Mouse (Mus musculus) gastrocnemius, postnatal 4 days (tissue): ENCODE results near the gene Tor3a. TPM values are rescaled to one million over a fixed set of nuclear protein-coding genes. Genes with fewer than 3 reads are reported as not detected.

Source experiments
- DNase-seq, 2 experiments: peaks; one replicate each; pipeline ENCODE4 v3.0.0; 2021 to 2022; ENCODE audit warnings: low spot score in 2 of 2, mixed read lengths in 2 of 2
- total RNA-seq, 2 experiments: library from RNA; stranded (reverse); gene quantifications; 2 replicates each; pipeline ENCODE4 v1.2.3; 2021

The Tor3a gene
- total RNA-seq, 2 experiments from 2014 or later, result 6.8 to 8.0 TPM

GRCm38 (mm10) chr1:156640577-156640976, 33.6 kb downstream of the Tor3a start:
- no peak for DNase-seq

DNA sequence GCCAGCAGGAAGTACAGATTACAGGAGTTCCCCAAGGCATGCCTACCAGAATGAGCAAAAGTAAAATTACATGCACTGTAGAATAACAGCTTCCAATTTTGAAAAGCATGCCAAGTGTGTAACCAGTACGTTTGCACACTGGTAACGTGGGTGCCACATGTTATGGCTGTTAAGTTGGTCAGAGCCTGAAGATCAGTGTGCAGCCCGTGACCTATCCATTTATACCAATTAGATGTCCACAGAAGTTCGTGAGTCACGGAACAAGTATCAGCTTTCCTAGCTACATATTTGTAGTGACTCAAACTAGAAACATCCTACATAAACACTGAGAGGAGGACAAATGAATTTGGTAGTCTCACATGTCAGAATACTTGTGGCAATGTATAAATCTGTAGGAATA, 34.7 kb downstream of the Tor3a start:
- no peak for DNase-seq

- no peak for DNase-seq
Observed at GRCm38 (mm10) chr1:156635148-156635547, 39.0 kb downstream of the Tor3a start.

- DNase-seq, result no peak
Observed at GRCm38 (mm10) chr1:156633095-156633494, 41.1 kb downstream of the Tor3a start.

DNA sequence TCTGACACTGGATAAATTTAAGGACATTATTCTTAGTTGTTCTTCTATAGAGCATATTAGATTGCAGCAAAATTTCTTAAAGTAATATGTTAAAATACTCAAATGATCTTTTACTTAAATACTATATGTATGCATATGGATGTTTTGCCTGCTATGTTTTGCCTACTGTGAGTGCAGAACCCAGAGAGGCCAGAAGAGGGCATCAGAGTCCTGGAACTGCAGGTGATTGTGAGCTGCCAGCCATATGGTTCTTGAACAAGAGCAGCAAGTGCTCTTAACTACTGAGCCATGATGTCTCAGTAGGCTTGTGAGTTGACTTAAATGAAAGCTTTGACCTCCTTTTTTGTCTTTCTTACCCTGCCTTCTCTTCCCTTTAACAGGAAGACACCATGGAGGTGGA, 43.2 kb downstream of the Tor3a start:
- no peak for DNase-seq

DNA sequence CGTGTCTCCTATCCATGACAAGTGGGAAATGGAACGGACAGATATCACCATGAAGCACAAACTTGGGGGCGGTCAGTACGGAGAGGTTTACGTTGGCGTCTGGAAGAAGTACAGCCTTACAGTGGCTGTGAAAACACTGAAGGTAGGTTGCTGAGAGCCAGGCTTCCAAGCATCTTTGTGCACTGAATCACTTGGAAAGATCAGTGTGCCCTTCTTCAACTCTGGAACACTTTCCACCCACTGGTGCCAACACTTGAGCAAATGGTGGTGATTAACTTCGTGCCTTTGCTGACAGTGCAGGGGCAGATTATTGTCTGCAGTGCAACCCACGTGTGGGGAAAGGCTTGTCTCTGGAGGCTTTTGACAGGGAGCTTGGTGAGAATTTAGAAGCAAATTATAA, 44.2 kb downstream of the Tor3a start:
- DNase-seq, result no peak

- DNase-seq, result no peak
Observed at GRCm38 (mm10) chr1:156626729-156627128, 47.4 kb downstream of the Tor3a start.

- no peak for DNase-seq
Observed at GRCm38 (mm10) chr1:156624231-156624630, 49.9 kb downstream of the Tor3a start.

DNA sequence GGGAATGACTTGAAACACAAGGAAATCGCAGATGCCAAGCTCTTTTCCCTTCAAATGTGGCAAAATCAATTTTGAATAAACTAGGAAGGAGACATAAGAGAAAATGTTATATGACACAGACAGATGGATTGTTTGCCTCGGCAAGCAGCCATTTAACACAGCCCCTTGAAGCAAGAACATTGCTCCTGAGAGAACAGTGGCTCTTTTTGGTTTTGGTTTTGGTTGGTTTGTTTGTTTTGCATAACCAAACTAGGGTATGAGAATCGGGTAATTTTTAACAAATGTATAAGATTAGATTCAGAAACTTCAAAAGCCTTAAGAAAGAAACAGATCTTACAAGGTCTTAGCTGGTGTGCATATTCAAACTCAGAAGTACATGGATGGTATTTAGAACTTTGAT, 53.2 kb downstream of the Tor3a start:
- no peak for DNase-seq

GRCm38 (mm10) chr1:156620292-156620909, 53.8 kb downstream of the Tor3a start:
- DNase-seq, result no peak

DNA sequence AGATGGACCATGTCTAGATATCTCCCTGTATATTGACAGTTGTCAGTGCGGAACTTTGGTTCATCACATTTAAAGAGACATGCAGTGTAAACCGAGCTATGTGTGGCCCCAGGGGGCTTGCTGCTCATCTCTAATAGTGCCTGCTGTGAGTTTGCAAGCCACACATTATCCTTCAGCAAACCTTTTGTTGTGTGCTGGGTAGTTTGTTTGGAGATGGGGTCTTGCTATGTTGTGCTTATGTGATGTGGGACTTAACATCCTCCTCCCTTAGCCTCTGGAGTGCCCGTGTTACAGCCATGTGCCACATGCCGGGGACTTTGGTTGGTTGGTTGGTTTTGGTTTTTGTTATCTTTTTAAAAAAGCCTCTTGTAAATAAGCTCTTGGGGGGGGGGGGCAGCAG, 56.3 kb downstream of the Tor3a start:
- no peak for DNase-seq

DNA sequence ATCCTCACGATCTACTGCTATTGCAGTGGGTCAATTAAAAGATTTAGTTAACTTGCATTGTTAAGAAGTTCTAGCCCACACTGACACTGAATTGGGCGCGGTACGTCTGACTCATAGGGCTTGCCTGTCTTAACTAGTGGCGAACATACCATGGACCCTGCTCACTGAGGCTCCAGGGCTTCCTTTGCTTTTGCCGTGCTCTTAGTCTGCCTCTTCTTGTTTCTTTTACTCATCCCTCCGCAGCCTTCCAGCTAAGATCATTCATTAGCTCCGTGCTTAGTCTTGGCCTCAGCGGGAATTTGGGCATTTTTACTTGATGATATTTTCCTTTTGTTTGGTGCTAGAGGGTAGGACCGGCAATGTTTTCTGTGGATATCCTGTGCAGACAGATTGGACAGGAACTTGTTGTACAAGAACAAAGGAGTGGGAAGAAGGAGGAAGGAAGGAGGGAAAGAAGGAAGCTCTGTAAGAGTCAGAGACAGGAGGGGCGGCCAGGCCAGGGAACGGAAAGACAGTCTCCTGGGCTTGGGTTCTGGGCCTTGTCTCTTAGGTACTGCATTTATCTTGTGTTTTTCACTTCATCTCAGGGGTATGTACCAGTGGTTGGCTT, 57.1 kb downstream of the Tor3a start:
- no peak for DNase-seq

DNA sequence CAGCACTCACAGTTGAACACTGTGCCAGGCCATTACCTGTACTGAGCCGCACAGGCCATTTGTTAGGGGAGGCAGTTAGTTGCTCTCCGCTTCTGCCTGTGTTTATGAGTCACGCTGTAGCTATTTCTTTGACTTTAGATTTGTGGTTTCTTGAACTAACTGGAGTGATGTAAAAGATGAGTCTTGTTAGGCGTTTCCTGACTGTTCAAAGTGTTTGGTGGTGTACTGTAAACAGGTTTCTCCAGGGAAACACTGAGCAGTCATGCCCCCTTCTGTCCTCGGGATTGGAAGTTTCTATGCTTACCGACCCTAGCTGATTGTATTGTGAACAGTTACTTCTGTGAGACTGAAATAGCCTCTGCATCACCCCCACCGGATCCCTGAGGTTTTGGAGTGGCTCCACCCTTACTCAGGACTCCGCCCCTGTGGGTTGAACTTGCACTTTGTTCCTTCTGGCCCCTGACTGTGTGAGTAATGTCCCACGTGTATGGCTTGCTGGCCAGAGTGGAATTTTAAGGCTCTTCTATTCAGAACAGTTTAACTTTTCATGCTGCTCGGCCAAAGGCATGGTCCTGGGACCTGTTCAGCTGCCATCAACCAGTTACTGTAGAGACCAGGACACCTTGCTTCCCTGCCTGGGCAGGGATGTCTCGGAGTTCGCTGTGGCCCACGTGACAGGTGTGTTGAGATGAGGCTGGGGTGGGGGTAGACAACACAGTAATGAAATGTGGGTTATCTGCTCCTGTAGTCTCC, 58.6 kb downstream of the Tor3a start:
- DNase-seq, result peak; percentile 25 to 65

DNA sequence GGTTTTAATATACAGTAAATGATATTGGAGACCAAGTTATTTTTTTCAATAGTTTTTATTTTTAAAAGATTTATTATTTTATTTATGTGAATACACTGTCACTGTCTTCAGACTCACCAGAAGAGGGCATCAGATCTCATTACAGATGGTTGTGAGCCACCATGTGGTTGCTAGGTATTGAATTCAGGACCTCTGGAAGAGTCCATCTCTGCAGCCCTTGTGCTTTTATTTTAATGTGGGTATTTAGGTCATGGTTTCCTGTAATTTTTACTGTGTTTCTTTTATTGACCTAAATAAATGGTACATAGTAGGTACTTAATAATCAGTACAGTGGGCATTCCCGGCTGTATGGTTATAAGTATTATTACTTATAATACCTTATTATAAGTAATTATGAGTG, 59.4 kb downstream of the Tor3a start:
- DNase-seq, result no peak

- DNase-seq, result no peak
Observed at GRCm38 (mm10) chr1:156613855-156614530, 60.2 kb downstream of the Tor3a start.

GRCm38 (mm10) chr1:156610257-156610656, 63.9 kb downstream of the Tor3a start:
- DNase-seq, result no peak

DNA sequence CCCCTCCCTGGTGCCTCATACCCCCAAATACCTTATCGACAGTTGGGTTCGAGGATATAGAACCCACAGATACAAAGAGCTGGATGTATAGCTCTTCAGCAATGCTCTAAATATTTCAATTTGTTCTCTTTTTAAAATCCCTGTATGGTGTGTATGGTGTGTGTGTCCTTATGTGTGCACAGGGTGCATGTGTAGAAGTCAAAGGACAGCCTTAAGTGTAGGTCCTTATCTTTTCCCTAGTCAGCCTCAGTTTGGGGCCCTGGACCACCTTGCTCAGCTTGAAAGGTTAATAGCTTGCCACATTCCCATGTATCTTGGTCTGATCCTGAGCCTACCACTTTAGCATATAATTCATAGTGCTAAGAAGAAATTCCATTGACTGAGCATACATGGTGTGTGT, 65.7 kb downstream of the Tor3a start:
- no peak for DNase-seq

- DNase-seq, result no peak
Observed at GRCm38 (mm10) chr1:156605940-156606339, 68.2 kb downstream of the Tor3a start.

DNA sequence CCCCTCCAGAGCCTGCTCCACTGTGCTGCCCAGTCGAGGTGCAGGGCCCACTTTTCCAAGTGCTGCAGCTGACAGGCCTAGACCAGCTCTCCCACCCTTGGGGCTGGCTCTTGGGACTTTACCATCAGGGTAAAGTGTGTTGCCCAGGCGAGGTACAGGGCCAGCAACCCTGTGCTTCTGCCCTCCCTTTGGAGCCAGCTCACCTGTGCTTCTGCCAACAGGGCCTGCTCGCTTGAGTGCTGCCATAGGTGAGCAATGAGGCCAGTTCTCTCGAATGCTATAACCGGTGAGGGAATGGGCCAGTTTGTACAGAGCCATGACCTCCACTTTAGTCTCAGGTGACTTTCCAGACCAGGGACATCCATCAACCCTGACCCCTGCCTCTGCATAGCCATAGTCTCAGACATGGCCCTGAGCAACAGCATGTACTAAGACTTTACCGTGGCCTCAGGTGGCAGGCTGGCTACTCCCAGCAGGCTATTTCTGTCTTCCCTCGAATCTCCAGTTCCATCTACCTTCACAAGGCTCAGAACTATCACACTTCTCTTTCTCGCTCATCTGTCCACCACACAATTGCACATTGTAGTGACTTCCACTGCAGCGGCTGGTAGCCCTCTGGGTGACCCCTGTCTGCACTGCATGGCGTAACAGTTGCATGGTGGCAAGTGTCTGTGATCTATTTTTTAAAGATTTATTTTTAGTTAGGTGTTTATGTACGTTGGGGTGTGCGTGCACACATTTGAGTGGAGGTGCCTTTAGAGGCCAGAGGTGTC, 68.9 kb downstream of the Tor3a start:
- DNase-seq, result no peak
